ENCODE assay signal across 17 mouse cellular contexts in the genomic region with DNA sequence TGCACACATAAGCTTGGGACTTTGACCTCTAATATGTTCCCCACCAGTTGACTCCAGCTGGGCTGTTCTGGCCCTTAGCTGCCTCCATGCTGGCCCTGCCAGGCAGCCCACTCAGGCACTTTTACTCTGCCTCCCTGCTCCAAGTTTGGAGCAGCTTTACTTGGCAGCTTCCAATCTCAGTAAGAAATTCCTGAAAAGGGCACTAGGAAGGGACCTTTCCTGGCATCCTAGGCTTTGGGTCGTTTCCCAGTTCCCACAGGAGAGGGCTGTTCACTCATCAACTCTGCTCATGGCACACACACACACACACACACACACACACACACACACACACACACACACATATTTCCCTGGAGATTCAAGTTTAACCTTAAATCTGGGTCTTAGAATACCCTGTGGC. TPM values are rescaled to one million over a fixed set of nuclear protein-coding genes. Genes with fewer than 3 reads are reported as not detected.
DNase-seq lines count a peak whose midpoint lies in the region; ATAC-seq and TF ChIP-seq lines count a peak whose summit lies in the region.
"Had no signal": no experiment of that assay in that cellular context is flagged by ENCODE, and none has a peak within 500 bp of the region (broad histone marks: within the 10 kb centered on the region; RNA-seq: fewer than 3 reads in every experiment).

No protein-coding gene starts in this region.

- no peaks in the 10 kb centered on the region for H3K9me3 ChIP-seq in forebrain, postnatal 0 days (ENCODE audit: low read length)
- no peaks in the 10 kb centered on the region for H3K9me3 ChIP-seq in forebrain, embryonic 13.5 days (replicated peaks)
- no peaks in the 10 kb centered on the region for H3K9me3 ChIP-seq in limb, embryonic 11.5 days (ENCODE audit: control insufficient read depth, low read length)
- no peaks in the 10 kb centered on the region for H3K9me3 ChIP-seq in limb, embryonic 10.5 days (replicated peaks)
- H3K9me3 ChIP-seq in midbrain, postnatal 0 days (ENCODE audit: low read length), result no peaks in the 10 kb centered on the region
- H3K9me3 ChIP-seq: heart, embryonic 12.5 days; hindbrain, embryonic 15.5 days; limb, embryonic 12.5 days had no signal

- H3K4me2 ChIP-seq in forebrain, postnatal 0 days (ENCODE audit: low read depth), result no peak overlapping the region
- no peak overlapping the region for H3K4me2 ChIP-seq in forebrain, embryonic 13.5 days
- H3K4me2 ChIP-seq in limb, embryonic 11.5 days (ENCODE audit: low read depth, severe bottlenecking), result no peak overlapping the region
- H3K4me2 ChIP-seq in midbrain, postnatal 0 days (ENCODE audit: low read depth, low read length, poor library complexity, severe bottlenecking), result no peak overlapping the region

- no peaks in the 10 kb centered on the region for H3K36me3 ChIP-seq in forebrain, postnatal 0 days (ENCODE audit: insufficient read depth)
- H3K36me3 ChIP-seq in forebrain, embryonic 13.5 days (ENCODE audit: poor library complexity, severe bottlenecking), result no peaks in the 10 kb centered on the region
- H3K36me3 ChIP-seq in limb, embryonic 11.5 days (ENCODE audit: control insufficient read depth, insufficient read depth, low read length), result no peaks in the 10 kb centered on the region
- no peaks in the 10 kb centered on the region for H3K36me3 ChIP-seq in limb, embryonic 10.5 days
- H3K36me3 ChIP-seq in midbrain, postnatal 0 days (ENCODE audit: insufficient read depth, low read length), result no peaks in the 10 kb centered on the region
- H3K36me3 ChIP-seq: heart, embryonic 12.5 days; hindbrain, embryonic 15.5 days; limb, embryonic 12.5 days had no signal

- peaks cover 7% of the 10 kb centered on the region for H3K27me3 ChIP-seq in forebrain, postnatal 0 days (ENCODE audit: insufficient read depth, low read length)
- H3K27me3 ChIP-seq in forebrain, embryonic 13.5 days, result peaks cover 9% of the 10 kb centered on the region; the same call in 1 of the 2 replicates
- peaks cover 15% of the 10 kb centered on the region for H3K27me3 ChIP-seq in limb, embryonic 11.5 days (ENCODE audit: control insufficient read depth, insufficient read depth, low read length)
- peaks cover 40% of the 10 kb centered on the region for H3K27me3 ChIP-seq in limb, embryonic 10.5 days (ENCODE audit: low read depth, poor library complexity, severe bottlenecking)
- H3K27me3 ChIP-seq in midbrain, postnatal 0 days (ENCODE audit: insufficient read depth, low read length), result no peaks in the 10 kb centered on the region
- H3K27me3 ChIP-seq: hindbrain, embryonic 15.5 days had no signal

- no peak for DNase-seq in forebrain, postnatal 0 days
- DNase-seq in limb, embryonic 11.5 days (ENCODE audit: low spot score), result peak; percentile 23
- no peak for DNase-seq in limb, embryonic 10.5 days (ENCODE audit: low spot score)
- peak; percentile 61 to 74 for DNase-seq in cerebellum, postnatal 10 days
- DNase-seq in midbrain, postnatal 0 days (ENCODE audit: low spot score), result peak; percentile 16
- no peak for DNase-seq in embryo, embryonic 10 days (ENCODE audit: low spot score)
- DNase-seq in urinary bladder, adult 2 months (ENCODE audit: low spot score), result no peak
- DNase-seq: gastrocnemius, postnatal 25 days; kidney, adult 9 months; liver, postnatal 0 days had no signal

- H3K9ac ChIP-seq in forebrain, postnatal 0 days, result no peak overlapping the region
- H3K9ac ChIP-seq in forebrain, embryonic 13.5 days, result no peak overlapping the region
- H3K9ac ChIP-seq in limb, embryonic 11.5 days (ENCODE audit: low read length), result no peak overlapping the region
- no peak overlapping the region for H3K9ac ChIP-seq in midbrain, postnatal 0 days (replicated peaks; ENCODE audit: low read length, poor library complexity, severe bottlenecking)
- H3K9ac ChIP-seq: liver, postnatal 0 days had no signal

- TF ChIP-seq CTCF in forebrain, postnatal 0 days (IDR thresholded peaks at IDR 0.05; ENCODE audit: low read depth), result no peak
- TF ChIP-seq CTCF in midbrain, postnatal 0 days (IDR thresholded peaks at IDR 0.05), result no peak

- peak overlapping the region; percentile 75; the same call in 1 of the 2 replicates for H3K4me3 ChIP-seq in forebrain, postnatal 0 days (ENCODE audit: low read depth, low read length)
- no peak overlapping the region for H3K4me3 ChIP-seq in forebrain, embryonic 13.5 days
- no peak overlapping the region for H3K4me3 ChIP-seq in limb, embryonic 11.5 days (ENCODE audit: low read depth, low read length)
- no peak overlapping the region for H3K4me3 ChIP-seq in limb, embryonic 10.5 days
- no peak overlapping the region for H3K4me3 ChIP-seq in midbrain, postnatal 0 days (ENCODE audit: low read depth, low read length)

- H3K27ac ChIP-seq in forebrain, postnatal 0 days (ENCODE audit: low read depth, low read length), result no peak overlapping the region
- H3K27ac ChIP-seq in forebrain, embryonic 13.5 days, result no peak overlapping the region
- H3K27ac ChIP-seq in limb, embryonic 11.5 days (replicated peaks; ENCODE audit: low read depth, low read length), result no peak overlapping the region
- no peak overlapping the region for H3K27ac ChIP-seq in limb, embryonic 10.5 days
- H3K27ac ChIP-seq in midbrain, postnatal 0 days (ENCODE audit: low read depth, low read length), result no peak overlapping the region
- H3K27ac ChIP-seq: layer of hippocampus, adult 2 months; limb, embryonic 12.5 days; macrophage had no signal

- 10% methylated on average over 1 of the region's 1 CpGs for WGBS in forebrain, postnatal 0 days
- WGBS in forebrain, embryonic 13.5 days, result 38% methylated on average over 1 of the region's 1 CpGs
- whole genome bisulfite sequencing in limb, embryonic 11.5 days, result 21% methylated on average over 1 of the region's 1 CpGs
- 33% methylated on average over 1 of the region's 1 CpGs for WGBS in limb, embryonic 10.5 days
- 22% methylated on average over 1 of the region's 1 CpGs for WGBS in midbrain, postnatal 0 days

- ATAC-seq in forebrain, postnatal 0 days, result no peak
- ATAC-seq in forebrain, embryonic 13.5 days, result no peak
- no peak for ATAC-seq in limb, embryonic 11.5 days (ENCODE audit: insufficient number of reproducible peaks, low FRiP score, low TSS enrichment, low read depth)
- no peak for ATAC-seq in midbrain, postnatal 0 days (ENCODE audit: low FRiP score)
- ATAC-seq: liver, postnatal 0 days had no signal

- H3K4me1 ChIP-seq in forebrain, postnatal 0 days (ENCODE audit: insufficient read depth), result peaks cover 7% of the 10 kb centered on the region; the same call in 1 of the 2 replicates
- peaks cover 31% of the 10 kb centered on the region for H3K4me1 ChIP-seq in forebrain, embryonic 13.5 days
- peaks cover 4% of the 10 kb centered on the region; the same call in 1 of the 2 replicates for H3K4me1 ChIP-seq in limb, embryonic 11.5 days (ENCODE audit: control insufficient read depth, insufficient read depth, low read length)
- H3K4me1 ChIP-seq in limb, embryonic 10.5 days, result peaks cover 17% of the 10 kb centered on the region
- peaks cover 5% of the 10 kb centered on the region; the same call in 1 of the 2 replicates for H3K4me1 ChIP-seq in midbrain, postnatal 0 days (ENCODE audit: insufficient read depth, low read length)

RNA-seq across cellular contexts. Expression of a gene that starts 0.7 kb away (rescaled TPM):
- 15.0 and 20.9 TPM in 2 replicates for total RNA-seq in forebrain, postnatal 0 days (2014; rRNA removed)
- polyA plus RNA-seq in forebrain, postnatal 0 days (2015; fragmentation: Nextera tagmentation; extraction: Ambion mirVana), result 0.47 and 0.98 TPM in 2 replicates
- polyA plus RNA-seq in forebrain, embryonic 13.5 days (2015; fragmentation: Nextera tagmentation; extraction: Ambion mirVana), result 0.62 and 0.81 TPM in 2 replicates
- 0.47 and 0.50 TPM in 2 replicates for polyA plus RNA-seq in limb, embryonic 11.5 days (2014; fragmentation: Nextera tagmentation; extraction: Ambion mirVana)
- polyA plus RNA-seq in limb, embryonic 10.5 days (2016; fragmentation: Nextera tagmentation; extraction: Ambion mirVana), result 0.29 and 0.66 TPM in 2 replicates
- 34.9 and 40.8 TPM in 2 replicates for total RNA-seq in midbrain, postnatal 0 days (2014; rRNA removed)
- polyA plus RNA-seq in midbrain, postnatal 0 days (2015; fragmentation: Nextera tagmentation; extraction: Ambion mirVana), result 1.4 and 2.5 TPM in 2 replicates
- 2.1 and 3.1 TPM in 2 replicates for polyA plus RNA-seq in urinary bladder, adult 2 months (2012; rRNA removed)
- total RNA-seq: MEL had no signal
- polyA plus RNA-seq: macrophage had no signal

Comparison
In these comparisons a context has a peak if more than half of its experiments do, and no peak if none do; other contexts are left out.
1. DNase-seq: peak in limb, embryonic 11.5 days (single experiment), cerebellum, postnatal 10 days (2 of 2) and midbrain, postnatal 0 days (single experiment); none in forebrain, postnatal 0 days (single experiment), limb, embryonic 10.5 days (single experiment), embryo, embryonic 10 days (single experiment) and urinary bladder, adult 2 months (single experiment).